Mouse (Mus musculus): ENCODE results near the gene Slc19a3. TPM values are rescaled to one million over a fixed set of nuclear protein-coding genes. Genes with fewer than 3 reads are reported as not detected.

The Slc19a3 gene
- not detected for polyA plus RNA-seq (2012; fragmentation: generic; extraction: Trizol)

DNA sequence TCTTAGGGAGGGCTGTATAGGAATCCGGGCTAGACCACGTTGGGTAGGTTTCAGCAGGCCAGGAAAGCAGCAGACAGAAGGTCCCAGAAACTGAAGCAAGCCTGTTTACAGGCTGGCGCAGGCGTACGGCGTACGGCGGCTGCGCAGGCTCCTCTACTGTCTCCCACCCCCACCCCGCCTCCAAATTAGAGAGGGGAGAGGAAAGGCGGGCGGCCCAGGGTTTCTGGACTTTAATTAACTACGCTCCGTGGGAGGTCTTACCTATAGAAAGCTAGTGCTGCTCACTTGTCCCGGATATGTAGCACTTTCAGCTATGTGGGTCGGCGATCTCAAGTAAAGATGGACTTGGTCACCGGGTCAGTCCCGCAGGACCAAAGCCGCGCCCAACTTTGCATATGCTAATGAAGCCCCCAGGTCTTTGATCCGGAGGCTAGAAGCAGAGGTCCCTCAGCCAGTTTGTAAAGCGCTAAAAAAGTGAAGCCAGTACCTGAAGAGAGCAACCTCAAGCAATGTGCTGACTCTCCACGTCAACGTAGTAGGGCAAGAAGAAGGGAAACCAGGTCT, at the start of gene Slc19a3:
Gene Slc19a3 (minus strand): TSS at position 340 of the 564 bp plus-strand sequence.

DNA sequence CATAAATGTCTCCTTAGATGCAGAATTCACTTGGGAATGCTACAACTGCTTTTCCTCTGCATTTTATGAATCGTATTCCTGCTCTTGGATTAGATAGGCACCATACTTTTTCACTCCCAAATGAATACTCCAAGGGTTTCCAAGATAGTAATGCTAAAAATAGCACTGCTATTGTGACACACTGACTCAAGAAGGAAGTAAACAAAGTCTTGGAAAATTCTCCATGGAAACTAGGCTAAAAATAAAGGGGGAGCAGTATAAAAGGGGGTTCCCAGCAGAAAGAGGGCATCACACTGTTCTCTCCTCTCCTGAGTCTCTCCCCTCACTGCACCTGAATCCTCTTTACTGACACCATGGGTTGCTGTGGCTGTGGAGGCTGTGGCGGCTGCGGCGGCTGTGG, 22.4 kb upstream of the Slc19a3 start, which contains the start of gene Krtap28-13:
Gene Krtap28-13 (plus strand): TSS at position 288 of the 400 bp plus-strand sequence.

DNA sequence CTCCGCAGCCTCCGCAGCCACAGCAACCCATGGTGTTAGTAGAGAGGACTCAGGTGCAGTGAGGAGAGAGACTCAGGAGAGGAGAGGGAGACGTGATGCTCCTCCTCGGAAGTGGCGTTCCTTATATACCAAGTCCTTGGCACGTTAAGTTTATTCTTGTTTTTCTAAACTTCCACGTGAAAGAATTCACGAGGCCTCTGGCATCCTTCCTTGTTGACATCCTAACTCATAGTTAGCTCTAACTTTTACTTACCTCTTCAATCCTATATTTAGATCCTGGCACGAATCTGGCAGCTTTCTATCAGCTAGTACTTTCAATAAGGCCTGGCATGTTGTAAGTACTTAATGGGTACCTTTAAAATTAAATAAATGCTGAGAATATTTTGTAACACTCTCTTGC, 21.0 kb upstream of the Slc19a3 start, which contains the start of gene A030005K14Rik:
Gene A030005K14Rik (minus strand): TSS at position 101 of the 400 bp plus-strand sequence.

DNA sequence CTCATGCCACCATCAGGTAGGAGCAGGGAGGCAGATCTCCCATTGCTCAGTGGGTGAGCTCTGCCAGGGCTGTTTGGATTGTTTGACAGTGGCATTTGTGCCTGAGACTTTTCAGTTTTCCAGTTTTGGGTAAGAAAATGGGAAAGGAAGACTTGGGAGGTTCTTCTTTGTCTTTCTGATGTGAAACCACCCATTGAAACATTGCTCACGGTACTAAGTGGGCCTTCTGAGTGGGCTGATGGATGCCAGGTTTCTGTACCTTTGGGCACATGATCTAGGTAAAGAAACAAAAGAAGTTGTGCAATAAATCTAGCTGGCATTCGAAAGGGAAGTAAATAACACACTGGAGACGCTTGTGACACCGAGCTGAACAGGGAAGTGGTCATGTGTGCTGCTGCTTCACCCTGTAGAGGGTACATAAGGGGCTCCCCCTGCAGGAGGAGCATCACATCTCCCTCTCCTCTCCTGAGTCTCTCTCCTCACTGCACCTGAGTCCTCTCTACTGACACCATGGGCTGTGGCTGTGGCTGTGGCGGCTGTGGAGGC, 6.7 kb upstream of the Slc19a3 start, which contains the start of gene Gm47969:
Gene Gm47969 (plus strand): TSS at position 51 of the 546 bp plus-strand sequence.

DNA sequence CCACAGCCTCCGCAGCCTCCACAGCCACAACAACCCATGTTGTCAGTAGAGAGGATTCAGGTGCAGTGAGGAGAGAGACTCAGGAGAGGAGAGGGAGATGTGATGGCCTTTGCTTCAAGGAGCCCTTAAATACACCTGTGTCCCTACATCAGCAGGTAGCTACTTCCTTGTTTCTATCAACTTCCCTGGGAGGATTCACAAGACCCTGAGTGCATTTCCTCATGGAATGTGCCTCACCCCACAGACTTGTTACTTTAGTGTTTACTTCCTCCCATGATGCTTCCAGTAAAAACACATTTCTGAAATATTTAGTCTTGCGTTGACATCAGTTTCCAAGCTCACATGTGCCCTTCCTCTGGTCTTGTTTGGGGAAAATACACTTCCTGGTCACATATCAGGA, 4.1 kb upstream of the Slc19a3 start, which contains the start of gene Krtap28-10:
Gene Krtap28-10 (minus strand): TSS at position 101 of the 400 bp plus-strand sequence.

DNA sequence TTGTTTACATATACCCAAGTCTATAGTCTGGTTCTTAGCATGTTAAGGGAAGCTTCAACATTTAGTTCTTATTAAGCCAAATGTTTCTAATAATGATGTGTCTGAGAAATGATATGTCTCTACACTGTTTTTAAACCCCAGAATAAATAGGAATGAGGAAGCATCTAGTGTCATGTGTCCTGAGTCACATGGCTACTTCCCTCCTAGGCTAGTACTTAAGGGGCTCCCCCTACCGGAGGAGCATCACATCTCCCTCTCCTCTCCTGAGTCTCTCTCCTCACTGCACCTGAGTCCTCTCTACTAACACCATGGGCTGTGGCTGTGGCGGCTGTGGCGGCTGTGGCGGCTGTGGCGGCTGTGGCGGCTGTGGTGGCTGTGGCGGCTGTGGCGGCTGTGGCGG, 37.9 kb downstream of the Slc19a3 start, which contains the start of gene Gm47959:
Gene Gm47959 (plus strand): TSS at position 243 of the 400 bp plus-strand sequence.

Other genes starting within 250 kb of the Slc19a3 start
- gene Agfg1, start 199.0 kb downstream of the Slc19a3 start, polyA plus RNA-seq (2012; fragmentation: generic; extraction: Trizol), result 10 to 100 TPM in 1 of 2 experiments, 1 to 10 TPM in 1; 7.0 to 11.2 TPM
- gene A030005L19Rik, start 125.1 kb downstream of the Slc19a3 start, polyA plus RNA-seq (2012; fragmentation: generic; extraction: Trizol), result not detected
- not detected for gene A030014E15Rik, start 113.5 kb downstream of the Slc19a3 start, polyA plus RNA-seq (2012; fragmentation: generic; extraction: Trizol)
- gene Gm6217, start 107.0 kb downstream of the Slc19a3 start, polyA plus RNA-seq (2012; fragmentation: generic; extraction: Trizol), result not detected
- not detected for gene A030003K21Rik, start 95.1 kb downstream of the Slc19a3 start, polyA plus RNA-seq (2012; fragmentation: generic; extraction: Trizol)
- not detected for gene Gm7544, start 82.4 kb downstream of the Slc19a3 start, polyA plus RNA-seq (2012; fragmentation: generic; extraction: Trizol)
- not detected for gene Gm47955, start 78.2 kb downstream of the Slc19a3 start, polyA plus RNA-seq (2012; fragmentation: generic; extraction: Trizol)
- not detected for gene Gm47959, start 37.9 kb downstream of the Slc19a3 start, polyA plus RNA-seq (2012; fragmentation: generic; extraction: Trizol)
- not detected for gene Krtap28-10, start 4.0 kb upstream of the Slc19a3 start, polyA plus RNA-seq (2012; fragmentation: generic; extraction: Trizol)
- gene Gm47969, start 6.5 kb upstream of the Slc19a3 start, polyA plus RNA-seq (2012; fragmentation: generic; extraction: Trizol), result not detected
- not detected for gene A030005K14Rik, start 20.9 kb upstream of the Slc19a3 start, polyA plus RNA-seq (2012; fragmentation: generic; extraction: Trizol)
- gene Krtap28-13, start 22.5 kb upstream of the Slc19a3 start, polyA plus RNA-seq (2012; fragmentation: generic; extraction: Trizol), result not detected
- gene Ccl20, start 78.3 kb upstream of the Slc19a3 start, polyA plus RNA-seq (2012; fragmentation: generic; extraction: Trizol), result not detected
- gene Daw1, start 121.3 kb upstream of the Slc19a3 start, polyA plus RNA-seq (2012; fragmentation: generic; extraction: Trizol), result not detected